Mouse (Mus musculus) T-cell, adult 2 months (primary cell): ENCODE measurements around the gene Lrmda.

Experiments
- DNase-seq: peaks from one replicate; pipeline ENCODE4 v3.0.0; 2022; ENCODE audit warnings: low spot score

The Lrmda gene

DNA sequence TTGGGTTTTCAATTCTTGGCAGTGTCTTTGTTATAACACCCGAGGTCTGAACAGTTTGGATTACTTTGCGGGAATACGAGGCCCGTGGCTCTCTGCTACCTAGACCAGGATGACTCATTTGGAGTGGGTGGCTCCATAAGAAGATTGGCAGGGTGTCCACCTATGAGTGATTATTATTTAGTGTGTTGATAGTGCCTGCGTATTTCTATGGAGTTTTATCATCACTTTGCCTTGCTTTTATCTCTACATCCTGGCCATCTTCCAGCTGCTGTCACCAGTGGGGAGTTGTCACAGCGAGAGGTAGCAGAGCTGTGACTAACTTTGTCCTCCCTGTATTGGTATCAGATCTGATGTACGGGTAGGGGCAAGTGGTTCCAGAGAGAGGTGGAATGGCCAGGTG is 393.7 kb downstream of the Lrmda start:
- no peak for DNase-seq

DNA sequence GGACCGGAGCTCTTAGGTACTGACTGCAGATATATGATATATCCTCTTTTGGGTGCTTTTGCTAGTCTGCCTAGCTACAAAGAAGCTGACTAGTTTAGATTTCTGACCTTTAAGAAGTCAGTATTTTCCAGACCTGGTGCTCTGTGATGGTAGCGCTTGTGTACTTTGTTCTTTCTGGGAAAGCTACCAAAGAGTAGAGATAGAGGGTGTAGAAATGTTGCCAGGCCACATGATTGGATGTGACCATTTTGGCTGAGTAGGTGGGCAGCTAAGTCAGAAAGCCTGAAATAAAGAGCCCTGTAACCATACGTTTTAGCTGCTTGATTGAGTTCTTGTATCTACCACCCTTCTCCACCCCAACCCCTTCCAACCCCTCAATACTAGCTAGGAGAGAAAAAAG is 398.2 kb downstream of the Lrmda start:
- DNase-seq, result no peak

DNA sequence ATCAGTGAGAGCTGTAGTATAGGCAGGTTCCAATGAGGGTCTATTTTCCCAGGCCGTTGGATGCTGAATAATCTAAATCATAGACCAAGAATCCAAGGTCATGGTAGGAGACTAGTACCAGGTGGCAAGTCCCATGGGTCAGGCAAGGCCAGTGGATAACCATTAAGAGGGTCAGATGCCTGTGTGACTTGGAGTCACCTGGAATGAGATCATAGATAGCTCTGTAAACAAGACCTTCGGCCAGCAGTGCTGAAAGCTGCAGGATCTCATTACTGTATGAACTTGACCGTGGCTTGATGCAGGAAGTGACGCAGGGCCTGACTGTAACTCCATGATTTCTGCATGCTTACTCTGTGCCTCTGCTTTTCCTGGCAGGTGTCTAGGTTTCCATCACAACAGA is 402.2 kb downstream of the Lrmda start:
- no peak for DNase-seq

DNA sequence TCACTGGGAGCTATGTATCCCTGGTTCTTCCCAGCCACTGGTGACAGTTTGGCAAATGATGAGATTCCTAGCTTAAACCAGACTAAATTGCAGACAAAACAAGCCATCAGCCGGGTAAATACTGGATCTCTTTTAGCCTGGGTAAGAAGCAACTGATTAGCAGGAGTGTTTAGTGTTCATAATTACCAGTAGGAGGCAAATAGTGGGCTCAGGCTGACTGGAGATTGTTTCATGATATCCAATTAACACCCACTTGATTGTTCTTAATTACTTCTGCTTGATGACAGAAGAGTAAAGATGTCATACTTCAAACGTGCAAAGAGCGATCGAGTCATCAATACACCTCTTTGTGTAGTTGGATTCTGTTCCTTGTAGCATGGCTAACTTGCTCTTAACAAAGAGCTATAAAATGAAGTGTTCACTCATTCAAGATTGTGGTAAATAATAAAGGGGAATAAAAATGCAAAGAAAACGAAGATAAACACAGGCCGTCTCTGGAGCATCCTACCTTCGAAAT is 405.6 kb downstream of the Lrmda start:
- no peak for DNase-seq

DNA sequence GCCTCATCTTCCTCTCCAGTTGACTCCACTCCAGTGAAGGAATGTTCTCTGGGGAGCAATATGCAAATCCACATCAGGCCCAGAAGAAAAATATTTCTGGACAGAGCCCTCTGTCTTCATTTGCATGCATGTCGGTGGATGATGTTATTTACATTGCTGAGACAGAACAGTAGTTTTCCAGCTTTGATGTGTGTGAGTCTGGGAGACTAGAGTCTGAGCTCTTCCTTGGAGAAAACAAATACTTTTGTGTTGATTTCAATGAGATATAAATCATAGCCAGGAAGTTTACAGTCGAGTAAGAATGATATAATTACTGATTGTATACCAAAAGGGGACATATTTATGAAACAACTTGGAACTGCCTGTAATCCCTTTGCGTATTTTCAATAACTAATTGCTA is 415.9 kb downstream of the Lrmda start:
- DNase-seq, result no peak

DNA sequence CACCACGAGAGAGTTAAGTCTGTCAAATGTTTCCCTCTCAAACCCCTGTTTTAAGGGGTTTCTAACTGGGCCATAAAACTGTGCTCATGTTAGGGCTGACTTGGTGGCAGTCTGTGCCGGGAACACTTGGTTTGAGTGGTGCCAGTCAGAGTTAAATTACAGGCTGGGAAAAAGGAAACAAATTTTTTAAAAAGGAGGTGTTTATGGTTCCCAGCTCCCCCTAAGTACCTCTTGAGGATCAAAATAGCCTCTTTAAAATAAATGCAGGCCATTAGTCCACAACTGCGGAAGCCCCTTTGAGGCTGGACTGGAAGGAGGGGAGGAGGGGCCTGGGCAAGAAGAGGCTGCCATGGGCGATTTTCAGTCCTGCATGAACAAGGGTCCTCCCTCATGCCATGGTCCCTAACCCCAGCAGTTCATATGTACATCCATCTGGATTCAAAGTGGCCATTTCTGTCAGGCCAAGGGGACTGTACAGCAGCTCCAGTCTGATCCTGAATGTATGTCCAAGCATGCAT is 416.4 kb downstream of the Lrmda start:
- no peak for DNase-seq

DNA sequence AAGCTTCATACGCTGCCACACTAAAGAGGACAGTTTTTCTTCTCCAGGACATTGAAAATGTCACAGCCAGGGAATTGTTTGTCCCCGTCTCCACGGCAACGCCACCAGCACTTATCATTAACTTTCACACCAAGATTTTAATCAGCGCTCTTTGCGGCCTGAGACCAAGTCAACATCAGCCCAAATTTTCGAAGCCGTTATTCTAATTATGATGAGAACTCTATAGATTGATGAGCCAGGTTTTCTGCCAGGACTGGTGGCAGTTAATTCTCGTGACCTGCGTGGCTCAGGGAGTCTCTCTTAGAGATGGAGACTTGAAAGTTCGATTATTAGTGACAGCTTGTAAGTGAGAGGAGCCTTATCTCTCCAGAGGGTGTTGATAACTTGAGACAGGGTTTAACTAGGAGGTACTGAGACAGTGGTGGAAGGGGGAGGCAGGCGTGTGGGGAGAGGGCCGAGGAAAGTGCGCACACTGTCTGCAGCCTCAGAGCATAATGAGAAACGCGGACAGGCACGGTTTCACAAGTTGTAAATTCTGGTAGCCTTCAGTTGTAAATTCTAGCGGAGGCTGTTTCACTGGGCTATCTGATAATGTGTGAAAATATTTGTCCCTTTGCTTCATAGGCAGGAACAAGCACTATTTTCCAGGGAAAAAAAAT is 421.0 kb downstream of the Lrmda start:
- no peak for DNase-seq

DNA sequence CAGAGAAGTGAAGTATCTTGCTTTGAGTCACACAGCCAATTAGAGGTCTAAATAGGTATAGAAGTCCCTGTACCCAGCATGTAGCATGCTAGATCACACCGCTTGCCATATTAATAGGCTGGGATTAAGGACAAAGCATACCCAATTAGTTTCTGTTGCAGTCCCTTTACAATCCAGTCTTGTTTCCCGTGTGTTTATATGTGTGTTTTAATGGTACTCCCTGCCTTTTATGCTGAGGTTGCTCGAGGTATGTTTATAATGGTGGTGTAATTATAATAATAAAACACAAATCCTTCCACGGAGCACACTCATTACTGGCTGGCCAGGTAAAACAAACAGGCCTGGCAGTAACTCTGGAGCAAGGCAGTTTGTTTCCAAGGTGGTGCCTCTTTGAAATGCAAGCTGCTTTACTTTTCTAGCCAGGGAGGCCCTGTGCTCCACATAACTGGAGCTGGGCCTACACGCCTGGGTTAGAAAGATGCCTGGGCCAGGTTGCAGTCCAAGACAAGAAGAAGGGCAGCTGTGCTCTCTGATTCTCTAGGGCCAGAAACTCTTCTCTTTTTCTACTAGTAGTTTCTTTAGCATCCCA is 422.4 kb downstream of the Lrmda start:
- DNase-seq, result no peak

DNA sequence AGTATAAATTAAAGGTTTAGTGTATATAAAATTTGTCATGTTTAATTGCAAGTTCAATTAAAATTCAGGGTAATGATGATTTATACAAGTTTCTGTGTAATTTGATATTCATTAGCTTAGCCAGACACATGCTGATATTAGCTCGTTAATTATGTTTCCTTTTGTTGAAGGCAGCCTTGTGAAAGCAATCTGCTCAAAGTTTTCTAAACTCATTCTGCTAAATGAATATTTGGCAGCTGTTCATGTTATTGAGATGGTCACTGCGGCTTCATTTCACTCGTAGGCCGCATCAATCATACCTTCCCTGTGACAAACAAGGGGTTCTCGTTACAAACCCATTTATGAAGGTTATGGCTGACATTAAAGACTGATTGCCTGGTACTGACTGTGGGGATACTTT is 423.2 kb downstream of the Lrmda start:
- DNase-seq, result no peak

DNA sequence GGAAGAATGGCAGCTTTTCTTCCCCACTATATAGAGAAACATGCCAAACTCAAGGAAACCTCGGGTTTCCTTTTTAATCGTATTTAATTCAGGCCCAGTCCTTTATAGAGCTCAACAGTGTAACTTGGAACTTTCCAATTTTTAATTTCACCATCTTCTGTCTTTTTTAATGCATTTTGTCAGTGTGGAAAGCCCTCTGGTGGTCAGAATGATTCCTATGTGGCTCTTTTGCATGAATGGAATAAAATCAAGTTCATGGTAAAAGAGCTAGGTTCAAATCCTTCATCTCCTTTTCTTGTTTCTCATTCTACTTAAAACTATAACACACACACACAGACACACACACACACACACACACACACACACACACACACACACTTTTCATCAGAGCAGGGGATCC is 425.0 kb downstream of the Lrmda start:
- DNase-seq, result no peak

DNA sequence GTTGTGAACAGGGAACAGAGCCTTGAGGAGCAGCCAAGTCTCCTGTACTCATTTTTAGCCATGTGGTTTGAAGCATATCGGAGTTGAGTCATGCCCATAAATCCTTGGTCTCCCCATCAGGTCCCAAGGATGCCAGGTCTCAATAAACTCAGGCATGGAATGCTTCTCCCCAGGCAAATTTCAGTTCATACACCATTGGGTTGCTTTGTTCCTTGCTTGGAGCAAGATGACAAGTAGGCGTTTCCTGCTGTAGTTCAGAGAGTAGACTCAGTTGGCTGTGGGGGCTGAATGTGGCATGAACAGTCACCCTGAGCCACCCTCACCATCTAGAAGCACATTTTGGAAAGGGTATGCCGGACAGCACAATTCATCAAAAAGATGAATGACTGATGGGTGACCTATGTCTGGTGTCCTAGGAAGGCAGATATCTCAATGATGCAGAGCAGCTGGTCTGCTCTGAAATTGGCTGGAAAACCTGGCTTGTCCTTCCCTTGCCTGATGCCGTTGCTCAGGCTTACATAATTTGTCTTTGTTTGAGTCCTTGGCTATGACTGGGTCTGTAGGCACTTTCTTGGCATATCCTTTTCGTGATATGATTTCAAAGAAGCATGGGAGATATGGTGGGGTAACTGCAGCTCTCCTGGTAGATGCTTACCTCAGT is 425.8 kb downstream of the Lrmda start:
- DNase-seq, result no peak

DNA sequence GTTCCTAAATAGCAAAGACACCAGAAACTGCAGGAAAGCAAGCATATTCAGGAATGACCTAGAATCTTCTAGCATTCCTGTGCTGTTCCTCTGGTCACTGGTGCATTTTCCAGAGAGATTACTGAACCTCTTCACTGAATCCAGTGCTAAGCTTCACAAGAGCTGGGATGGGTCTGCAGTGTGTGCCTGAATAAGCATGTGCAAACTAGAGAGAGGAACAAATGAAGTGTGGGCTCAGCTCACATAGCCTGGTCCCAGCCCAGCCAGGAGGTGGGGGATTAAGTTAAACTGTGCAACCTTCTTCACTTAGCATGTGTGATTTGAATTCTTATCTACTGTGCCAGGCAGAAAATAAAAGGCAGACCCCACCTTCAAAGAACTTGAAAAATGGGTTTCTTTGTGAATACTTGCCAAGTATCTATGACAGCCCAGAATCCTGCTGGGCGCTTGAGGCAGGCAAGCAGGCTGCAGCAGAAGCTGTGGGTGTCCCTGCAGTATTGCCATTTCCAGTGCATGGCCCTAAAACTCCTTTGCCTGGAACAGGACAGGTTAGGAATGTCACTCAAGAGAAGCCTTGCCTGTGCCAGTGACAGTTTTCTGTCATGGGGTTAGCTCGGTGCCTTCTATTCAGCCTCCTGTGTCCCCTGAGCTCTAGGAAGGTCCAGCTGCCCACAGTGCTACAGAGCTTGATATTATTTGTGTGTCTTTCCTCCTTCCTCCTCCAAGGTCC is 426.5 kb downstream of the Lrmda start:
- no peak for DNase-seq

DNA sequence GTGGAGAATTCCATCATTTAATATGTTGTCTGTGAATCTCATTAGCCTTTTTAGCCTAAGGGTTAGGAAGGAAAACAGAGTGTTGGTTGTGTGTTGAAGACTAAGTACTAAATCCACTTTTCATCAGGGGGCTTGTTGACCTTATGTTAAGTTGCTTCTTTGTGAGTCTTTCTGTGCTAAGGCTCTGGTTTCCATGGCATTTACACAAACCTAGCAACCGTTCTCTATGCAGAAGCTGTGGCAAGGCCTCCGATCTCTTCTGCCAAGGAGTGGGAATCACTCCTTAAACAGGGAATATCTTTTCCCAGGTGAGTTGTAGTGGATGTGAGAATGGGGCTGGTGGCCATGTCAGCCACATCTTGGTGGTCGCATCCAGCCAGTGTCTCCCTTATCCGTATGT is 432.1 kb downstream of the Lrmda start:
- DNase-seq, result no peak

DNA sequence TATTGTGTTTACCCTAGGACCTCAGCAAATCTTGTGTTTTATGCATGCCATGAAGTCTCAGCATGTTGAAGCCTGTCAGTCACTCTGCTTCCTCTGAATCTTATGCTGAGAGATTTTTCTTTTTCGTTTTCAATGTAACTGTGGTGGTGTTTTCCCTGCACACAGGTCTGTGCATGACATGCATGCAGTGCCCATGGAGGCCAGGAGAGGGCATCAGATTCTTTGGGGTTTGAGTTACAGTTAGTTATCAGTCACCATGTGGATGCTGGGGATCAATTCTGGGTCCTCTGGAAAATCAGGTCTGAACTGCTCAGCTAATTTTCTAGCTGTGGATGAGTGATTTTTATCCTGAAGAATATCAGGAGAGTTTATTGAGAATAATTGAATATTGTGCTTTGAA is 444.8 kb downstream of the Lrmda start:
- DNase-seq, result no peak

DNA sequence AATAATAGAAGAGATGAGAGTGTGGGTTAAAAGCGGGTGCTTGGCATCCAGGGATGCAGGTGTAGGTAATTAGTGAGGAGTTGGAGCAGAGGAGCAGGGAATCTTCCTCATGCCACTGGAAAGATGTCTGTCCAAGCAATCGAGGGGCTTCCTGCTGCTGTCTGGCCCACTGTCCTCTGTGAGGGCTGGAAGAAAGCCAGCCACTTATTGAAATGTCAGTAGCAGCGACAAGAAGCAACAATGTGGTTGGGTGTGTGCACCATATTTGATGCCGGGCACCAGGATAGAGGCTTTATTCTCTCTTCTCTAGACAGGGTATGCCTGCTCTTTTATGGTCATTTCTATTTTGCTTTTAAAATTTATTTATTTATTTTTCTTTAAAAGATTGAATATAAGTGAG is 451.5 kb downstream of the Lrmda start:
- no peak for DNase-seq

DNA sequence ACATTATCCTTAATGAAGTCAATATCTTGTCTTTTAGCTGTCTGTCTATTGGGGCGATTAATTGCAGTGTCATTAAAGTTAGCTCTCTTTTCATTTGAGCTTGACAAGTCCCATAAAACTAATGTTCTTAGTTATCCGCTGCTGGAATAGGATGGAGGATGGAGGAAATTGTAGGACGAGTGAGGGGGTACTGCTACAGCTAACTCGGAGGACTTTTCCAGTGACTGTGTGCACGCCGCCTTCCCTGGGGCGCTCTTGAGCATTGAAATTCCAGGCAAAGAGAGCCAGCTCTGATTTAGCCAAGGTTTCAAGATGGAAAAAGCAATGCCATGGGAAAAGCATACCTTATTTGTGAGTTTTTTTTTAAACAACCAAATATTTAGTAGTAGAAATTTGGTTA is 453.9 kb downstream of the Lrmda start:
- no peak for DNase-seq

DNA sequence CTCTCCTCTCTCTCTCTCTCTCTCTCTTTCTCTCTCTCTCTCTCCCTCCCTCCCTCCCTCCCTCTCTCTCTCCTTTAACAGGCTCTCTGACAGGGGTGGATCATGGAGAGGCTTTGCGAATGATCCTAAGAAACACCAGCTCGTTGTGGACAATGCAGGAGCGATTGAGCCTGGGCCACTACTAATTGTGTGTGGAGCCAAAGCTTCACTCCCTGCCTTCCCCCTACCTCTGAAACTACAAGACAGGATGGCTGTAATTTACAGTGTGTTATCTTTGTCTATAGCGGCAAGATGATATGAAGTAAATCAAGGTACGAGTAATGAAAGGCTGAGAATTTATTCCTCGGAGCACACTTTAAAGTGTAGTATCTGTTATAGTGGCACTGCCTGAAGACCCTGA is 454.5 kb downstream of the Lrmda start:
- DNase-seq, result no peak

DNA sequence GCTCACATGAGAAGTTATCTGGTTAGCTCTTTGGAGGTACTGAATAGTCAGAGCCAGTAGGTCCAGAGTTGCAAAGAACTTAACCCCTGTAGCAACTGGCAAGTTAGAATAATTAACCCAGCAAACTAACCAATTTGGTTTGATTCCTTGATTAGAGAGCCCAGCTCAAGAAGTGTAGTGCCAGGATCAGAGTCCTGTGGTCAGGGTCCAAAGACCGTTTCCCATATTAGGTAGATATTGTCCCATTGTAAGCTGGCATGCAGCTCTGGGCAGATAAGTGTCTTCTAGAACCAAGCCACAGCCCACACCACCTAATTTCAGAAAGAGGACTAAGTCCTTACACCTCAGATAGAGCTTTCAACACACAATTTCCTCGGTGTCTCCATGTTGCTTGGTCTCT is 473.8 kb downstream of the Lrmda start:
- DNase-seq, result no peak

DNA sequence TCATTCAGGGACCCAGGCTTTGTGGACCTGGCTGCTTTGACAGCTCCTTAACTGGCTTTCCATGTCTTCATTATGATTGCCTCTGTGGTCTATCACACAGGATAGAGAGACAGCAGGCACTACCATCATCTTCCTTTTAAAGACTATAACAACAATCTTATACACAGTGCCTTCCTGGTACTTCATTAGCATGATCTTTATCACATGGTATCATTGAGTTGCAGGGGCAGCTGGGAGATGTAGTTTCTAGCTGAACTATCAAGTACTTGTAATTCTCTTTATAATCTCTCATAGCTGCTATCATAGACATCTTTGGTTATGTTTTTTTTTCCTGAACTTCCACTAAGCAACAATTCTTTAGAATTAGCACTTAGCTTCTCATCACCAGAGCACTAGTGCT is 474.8 kb downstream of the Lrmda start:
- DNase-seq, result no peak

DNA sequence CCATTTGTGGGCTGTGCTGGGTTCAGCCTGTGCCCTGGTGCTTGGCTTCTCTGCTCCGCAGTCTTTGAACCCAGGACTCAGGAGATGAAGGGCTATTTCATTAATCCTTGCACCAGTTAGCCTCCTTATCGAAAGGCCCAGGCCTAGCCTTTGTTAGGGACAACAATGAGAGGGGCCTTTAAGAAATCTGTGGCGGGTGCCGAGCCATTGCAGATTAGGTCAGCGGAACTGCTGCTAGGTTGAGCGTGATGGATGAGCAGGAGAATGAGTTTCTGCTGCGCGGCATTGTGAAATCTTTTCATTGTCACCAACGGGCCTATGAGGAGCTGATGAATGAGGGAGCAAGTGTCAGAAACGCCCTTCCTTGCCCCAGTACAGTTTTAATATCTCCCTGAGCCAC is 475.4 kb downstream of the Lrmda start:
- no peak for DNase-seq

DNA sequence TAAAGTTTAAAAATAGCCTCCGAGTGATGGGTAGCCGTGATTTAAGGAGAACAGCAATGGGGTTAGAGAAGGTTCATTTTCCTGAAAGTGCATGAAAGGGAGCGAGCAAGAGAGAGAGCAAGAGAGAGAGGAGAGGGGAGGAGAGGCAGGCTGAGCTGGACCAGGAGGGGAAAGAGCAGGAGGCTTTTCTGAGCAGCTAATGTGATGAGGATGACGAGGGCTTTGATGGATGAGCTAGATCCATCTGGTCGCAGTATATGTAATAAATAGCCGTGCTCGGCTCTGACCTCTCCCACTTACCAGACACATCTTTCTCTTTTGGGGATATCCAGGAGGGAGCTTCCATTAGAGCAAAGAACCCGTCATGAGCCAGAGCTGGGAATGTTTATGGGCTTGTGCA is 475.8 kb downstream of the Lrmda start:
- no peak for DNase-seq

DNA sequence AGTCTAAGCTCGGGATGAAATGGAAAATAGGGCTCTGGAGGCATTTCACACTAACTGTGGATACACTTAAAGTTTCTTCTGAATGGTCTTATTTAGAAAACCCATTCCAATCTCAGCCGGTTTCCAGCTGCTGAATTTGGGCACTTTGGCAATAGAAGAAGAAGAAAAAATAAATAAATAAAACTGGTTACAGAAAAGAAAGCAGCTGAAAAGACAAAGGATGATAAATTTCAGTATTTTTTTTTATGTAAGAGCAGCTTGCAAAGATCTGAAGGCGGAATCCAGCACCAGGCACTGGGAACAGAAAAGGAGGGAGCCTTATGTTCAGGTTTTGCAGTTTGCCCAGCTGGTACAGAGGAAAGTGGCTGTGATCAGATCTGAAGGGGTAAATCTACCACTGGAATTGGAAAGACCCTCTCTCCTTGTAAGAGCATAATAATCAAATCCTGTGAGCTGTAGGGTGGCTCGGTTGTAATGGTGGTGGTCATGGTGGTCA is 478.2 kb downstream of the Lrmda start:
- no peak for DNase-seq
